Mouse (Mus musculus): ENCODE data around the gene Dll3.

DNA sequence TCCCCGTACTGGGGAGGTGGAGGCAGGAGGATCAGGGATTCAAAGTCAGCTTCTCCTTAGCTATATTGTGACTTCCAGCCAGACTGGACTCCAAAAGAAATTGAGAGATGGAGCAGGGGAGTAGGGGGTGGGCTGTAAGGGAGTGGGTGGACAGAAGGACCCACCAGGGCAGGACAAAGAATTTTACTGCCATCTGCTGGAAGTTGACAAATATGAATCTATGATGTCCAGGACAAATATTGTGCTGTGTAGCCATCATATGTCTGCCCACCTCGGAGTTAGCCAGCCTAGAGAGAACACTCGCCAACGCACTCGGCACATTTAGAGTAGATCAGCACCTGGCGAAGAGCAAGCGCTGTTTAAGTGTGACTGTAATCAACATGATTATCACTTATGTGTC is 46.6 kb upstream of the Dll3 start:
- peak; percentile 38 for TF ChIP-seq CTCF (IDR thresholded peaks at IDR 0.05)
- no peak for TF ChIP-seq EP300 (IDR thresholded peaks at IDR 0.05)
